Mouse (Mus musculus) mesoderm, embryonic 11.5 days (tissue): ENCODE data around the gene Dnah14.
"Not testable (repeated sequence)": the region's sequence is repeated elsewhere in the genome, so short reads cannot be mapped to it uniquely, and the experiment has no call there.

Experiments used
- DNase-seq: peaks from one replicate; pipeline ENCODE4 v3.0.0-alpha.2; 2012; ENCODE audit warnings: low read depth, low spot score

Gene Dnah14

GRCm38 (mm10) chr1:181782600-181782999 lies 206.2 kb downstream of the Dnah14 start:
- not testable (repeated sequence) for DNase-seq

DNA sequence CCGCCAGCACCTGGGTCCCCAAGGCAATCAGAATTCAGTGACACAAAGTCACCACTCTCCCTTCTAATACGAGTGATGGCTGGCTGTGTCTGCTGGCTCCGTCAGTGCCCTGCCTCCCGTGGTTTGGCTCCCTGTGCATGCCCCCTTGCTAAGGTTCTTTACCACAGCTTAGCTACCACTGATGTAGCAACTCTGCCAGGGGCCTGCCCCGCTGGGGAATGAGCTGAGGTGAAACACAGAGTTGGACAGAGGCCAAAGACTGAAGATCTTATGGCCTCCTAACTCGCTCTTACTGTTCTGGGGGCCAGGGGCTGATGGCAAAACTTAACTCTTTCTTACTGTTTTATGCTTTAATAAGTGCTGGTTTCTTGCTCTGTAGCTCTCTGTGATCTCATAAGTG lies 213.6 kb downstream of the Dnah14 start:
- DNase-seq, result no peak

DNA sequence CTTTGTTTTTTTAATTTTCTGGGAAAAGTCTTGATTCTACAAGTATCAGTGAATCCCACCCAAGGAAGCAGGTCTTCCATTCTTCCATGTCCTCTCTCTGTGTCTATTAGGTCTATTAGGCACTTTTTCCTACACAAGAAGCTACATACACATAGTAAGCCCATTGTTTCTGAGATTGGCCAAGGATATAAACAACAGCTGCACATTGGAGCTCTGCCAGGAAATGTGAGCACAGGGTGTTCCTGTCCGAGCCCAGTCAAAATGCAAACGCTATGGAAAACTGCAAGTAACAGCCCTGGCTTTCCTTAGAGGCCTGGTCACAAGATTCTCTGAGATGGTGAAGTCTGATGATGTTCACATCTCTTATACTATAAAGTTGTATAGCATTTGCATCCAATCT lies 217.2 kb downstream of the Dnah14 start:
- peak; percentile 12 for DNase-seq

DNA sequence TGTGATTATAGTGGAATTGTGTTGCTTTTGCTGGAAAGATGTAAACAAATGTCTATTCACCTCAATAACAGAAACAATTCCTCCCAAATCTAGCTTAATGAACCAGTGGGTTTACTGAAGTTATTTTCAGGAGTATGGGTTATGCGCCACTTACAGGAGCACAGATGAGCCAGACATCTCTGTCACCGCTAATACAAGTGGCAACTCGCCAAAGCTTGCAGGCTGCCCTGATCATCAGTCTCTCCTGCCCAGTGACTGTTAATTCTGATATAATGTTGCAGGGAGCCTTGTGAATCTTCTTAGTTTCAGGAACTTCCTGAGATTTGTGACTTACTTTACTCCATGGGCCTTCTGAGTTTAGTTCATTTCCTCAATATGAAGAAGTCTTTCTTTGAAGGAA lies 223.6 kb downstream of the Dnah14 start:
- no peak for DNase-seq

GRCm38 (mm10) chr1:181800667-181801066 lies 224.3 kb downstream of the Dnah14 start:
- no peak for DNase-seq

- DNase-seq, result no peak
These were observed 235.3 kb downstream of the Dnah14 start for GRCm38 (mm10) chr1:181811481-181812223.

DNA sequence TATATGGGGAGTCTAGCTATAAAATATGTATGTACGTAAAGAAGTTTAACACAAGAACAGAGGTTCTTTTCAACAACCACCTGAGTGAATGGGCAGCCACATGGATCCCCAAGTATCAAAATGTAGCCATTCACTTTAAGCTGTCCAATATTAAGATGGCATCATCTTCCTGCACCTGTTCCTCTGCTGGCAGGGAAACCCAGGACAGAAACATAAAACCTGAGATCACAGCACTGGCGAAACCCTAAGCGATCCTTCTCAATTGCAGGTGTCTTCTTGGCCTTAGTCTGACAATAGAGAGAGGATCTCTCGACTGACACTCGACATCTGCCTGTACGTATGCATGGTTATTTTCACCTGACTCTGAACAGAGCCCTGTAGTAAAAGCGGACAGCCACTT lies 250.4 kb downstream of the Dnah14 start:
- no peak for DNase-seq

- DNase-seq, result no peak
These were observed 252.0 kb downstream of the Dnah14 start for GRCm38 (mm10) chr1:181828365-181828764.

GRCm38 (mm10) chr1:181832720-181833119 lies 256.4 kb downstream of the Dnah14 start:
- no peak for DNase-seq

DNA sequence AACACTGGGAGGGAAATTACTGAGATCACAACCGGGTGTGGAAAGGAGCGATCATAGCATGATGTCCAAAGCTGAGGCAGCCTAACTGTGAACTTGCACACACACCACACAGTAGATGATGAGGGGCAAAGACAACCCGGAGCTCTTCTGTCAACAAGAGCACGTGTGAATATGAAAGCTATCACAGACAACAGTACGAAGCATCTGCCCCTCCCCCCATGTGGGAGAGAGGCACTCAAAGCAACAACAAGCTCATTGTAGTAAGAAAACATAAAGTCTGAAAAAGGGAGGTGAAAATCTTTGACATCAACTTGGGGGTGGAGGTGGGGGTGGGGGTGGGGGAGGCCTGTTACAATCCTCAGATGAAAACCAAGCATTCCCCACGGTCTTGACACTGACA lies 256.8 kb downstream of the Dnah14 start:
- no peak for DNase-seq

DNA sequence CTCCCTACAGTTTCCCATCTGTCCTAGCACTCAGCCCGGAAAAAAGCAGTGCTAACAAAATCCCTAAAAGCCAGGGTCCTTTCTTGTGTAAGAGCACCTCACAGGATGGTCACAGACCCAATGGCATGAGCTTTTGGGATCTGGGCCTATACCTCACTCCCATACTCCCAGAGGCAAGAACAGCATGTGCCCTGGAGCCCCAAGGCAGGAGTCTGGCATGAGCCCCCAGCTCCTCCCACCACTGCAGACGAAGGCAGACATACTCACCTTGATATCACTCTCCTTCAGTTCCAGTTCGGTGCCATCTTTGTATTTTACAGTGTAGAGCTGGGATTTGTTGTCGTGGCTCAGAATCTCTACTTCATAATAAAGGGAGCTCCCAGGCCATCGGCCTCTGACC lies 261.8 kb downstream of the Dnah14 start:
- DNase-seq, result no peak

DNA sequence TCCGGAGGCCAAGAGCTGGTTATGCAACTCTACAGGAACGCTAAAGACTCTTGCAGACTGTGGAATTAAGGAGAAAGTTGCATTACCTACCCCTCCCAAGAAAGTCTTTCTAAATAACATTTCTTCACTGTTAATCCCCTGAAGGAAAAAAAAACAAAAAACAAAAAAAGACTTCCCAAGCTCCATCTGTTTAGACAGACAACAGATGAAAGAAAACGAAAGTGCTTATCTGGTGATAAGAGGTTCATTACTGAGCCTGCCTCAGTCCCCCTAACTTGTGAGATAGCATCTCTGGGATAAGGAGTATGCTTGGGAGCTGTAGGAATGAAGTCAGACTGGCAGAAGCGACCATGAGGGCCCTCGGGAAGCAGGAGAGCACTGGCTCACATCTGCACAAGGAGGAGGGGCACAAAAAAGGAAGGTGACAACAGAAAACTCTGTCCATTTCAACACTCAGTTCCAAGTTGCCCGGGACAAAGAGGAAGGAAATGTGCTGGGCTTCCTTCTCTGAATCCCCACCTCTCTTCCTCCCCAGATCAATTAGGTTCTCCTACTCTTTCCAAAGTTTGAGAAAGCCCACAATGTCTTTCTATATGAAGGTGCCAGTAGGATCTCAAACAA lies 263.5 kb downstream of the Dnah14 start:
- DNase-seq, result no peak

GRCm38 (mm10) chr1:181841396-181841795 lies 265.0 kb downstream of the Dnah14 start:
- no peak for DNase-seq

GRCm38 (mm10) chr1:181841864-181842672 lies 265.7 kb downstream of the Dnah14 start:
- DNase-seq, result peak; percentile 97

GRCm38 (mm10) chr1:181842781-181843180 lies 266.4 kb downstream of the Dnah14 start, which contains the start of gene Lbr:
Gene Lbr, minus strand, starts transcription at chr1:181843046.
- DNase-seq, result no peak

- DNase-seq, result no peak
These were observed 268.7 kb downstream of the Dnah14 start for GRCm38 (mm10) chr1:181844874-181845547.

GRCm38 (mm10) chr1:181845767-181846166 lies 269.4 kb downstream of the Dnah14 start:
- no peak for DNase-seq

GRCm38 (mm10) chr1:181847396-181847795 lies 271.0 kb downstream of the Dnah14 start:
- DNase-seq, result no peak

- peak; percentile 33 for DNase-seq
These were observed 271.9 kb downstream of the Dnah14 start for GRCm38 (mm10) chr1:181848210-181848609.

DNA sequence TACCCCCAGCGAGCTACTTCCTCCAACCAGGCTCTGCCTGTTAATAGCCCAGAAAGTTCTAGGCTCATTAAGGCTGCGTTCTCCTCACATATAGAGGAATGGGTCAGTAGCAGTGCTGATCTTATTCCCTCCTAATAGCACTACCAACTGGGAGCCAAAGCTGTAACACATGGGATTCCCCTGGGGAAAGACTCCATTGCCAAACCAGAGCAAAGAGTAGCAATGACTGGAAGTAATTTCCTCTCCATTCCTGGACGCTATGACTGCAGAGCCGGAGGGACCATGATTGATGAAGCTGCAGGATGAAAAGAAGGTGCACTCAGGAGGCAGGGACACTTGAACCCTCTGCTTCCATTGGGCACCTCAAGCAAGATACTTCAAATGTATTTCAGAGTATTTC lies 274.1 kb downstream of the Dnah14 start:
- DNase-seq, result peak; percentile 56

- DNase-seq, result no peak
These were observed 275.4 kb downstream of the Dnah14 start for GRCm38 (mm10) chr1:181851521-181852310.
